Mouse (Mus musculus) macrophage (primary cell): Measurements from ENCODE around the gene Adk. TPM values are rescaled to one million over a fixed set of nuclear protein-coding genes. Genes with fewer than 3 reads are reported as not detected.

Experiments
- H3K27ac ChIP-seq: fragments of 350-480 bp; formaldehyde crosslinking; 2 replicates; pipeline ENCODE4 v1.9.0; 2021
- H3K36me3 ChIP-seq: fragments of 350-480 bp; formaldehyde crosslinking; 2 replicates; pipeline ENCODE4 v1.9.0; 2021; ENCODE audit errors: inconsistent target
- H3K4me3 ChIP-seq: fragments of 350-480 bp; formaldehyde crosslinking; 2 replicates; pipeline ENCODE4 v1.9.0; 2021; ENCODE audit errors: inconsistent target
- H3K79me2 ChIP-seq: fragments of 350-480 bp; formaldehyde crosslinking; 2 replicates; pipeline ENCODE4 v1.9.0; 2021; ENCODE audit errors: inconsistent target
- WGBS: methylation state at CpG from one replicate; pipeline ENCODE4 v1.1.7; 2026; ENCODE audit warnings: inconsistent platforms; ENCODE audit not compliant: missing documents; 5-methylcytosine and 5-hydroxymethylcytosine counted together
- polyA plus RNA-seq: library from polyadenylated mRNA; stranded (reverse); fragments of 250-400 nt; gene quantifications from 3 replicates; pipeline ENCODE4 v1.2.4, GENCODE M21; 2018; ENCODE audit warnings: inconsistent platforms

Gene Adk
- polyA plus RNA-seq, 1 experiment from 2014 or later = 54.9 TPM

DNA sequence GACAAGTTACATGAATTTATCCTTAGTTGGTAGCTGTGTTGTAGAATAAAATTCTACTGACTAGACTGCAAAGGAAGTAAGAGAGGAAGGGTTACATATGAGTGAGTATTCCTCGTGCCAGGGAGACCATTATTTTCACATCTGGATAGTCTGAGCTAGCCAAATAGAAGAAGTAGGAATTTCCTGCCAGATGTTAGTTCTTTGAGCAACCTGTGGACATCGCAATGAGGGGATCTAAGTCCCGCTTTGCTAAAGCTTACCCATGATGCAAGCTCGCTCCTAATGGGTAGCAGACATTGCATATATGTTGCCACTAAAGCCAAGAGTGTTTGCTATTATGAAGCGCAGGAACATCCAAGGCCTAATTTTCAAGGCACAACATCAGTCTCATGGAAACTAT, 381.6 kb downstream of the Adk start:
- no peak overlapping the region for H3K27ac ChIP-seq
- no peak overlapping the region for H3K4me3 ChIP-seq
- H3K36me3 ChIP-seq = no peaks in the 10 kb centered on the region
- H3K79me2 ChIP-seq = no peaks in the 10 kb centered on the region
- WGBS = 82% methylated on average over 5 of the region's 5 CpGs

DNA sequence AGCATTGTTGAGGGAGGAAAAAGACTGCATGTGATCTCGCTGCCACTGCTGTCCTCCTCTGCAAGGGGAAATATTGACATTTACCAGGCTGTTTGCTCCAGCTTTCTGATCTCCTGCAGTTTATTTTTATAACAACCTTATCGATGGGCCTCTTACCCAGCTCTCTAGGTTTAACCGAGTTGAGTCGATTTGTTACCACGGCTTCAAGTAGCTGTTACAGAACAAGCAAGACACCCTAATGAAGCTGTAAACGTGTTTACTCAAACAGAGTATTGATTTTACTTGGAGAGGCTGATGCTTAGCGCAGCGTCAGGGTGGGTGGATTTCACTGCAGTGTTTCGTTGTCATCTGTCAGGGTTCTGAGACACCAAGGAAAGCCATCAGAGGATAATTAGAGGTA, 382.3 kb downstream of the Adk start:
- WGBS = 94% methylated on average over 9 of the region's 9 CpGs
- Histone ChIP-seq H3K79me2 (no peaks in the 10 kb centered on the region), H3K36me3 (no peaks in the 10 kb centered on the region), H3K27ac (no peak overlapping the region), H3K4me3 (no peak overlapping the region)

DNA sequence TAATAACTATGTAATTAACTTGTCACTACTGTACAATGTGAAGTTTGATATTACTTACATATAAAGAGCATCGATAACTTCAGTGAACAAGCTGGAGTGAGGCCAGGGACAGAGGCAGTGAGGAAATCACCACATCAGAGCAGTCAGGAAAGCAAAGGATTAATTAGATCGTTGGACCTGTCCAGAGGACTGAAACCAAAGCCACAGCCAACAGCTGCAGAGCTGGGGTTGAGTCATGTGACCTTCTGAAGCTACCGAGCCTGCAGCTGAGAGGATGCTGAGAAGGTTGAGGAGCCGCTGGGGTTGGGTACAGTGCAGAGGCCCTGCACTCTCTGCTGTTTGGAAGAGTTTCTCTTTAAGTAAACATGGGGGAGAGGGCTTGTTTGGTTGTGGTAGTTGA, 387.4 kb downstream of the Adk start:
- 26% methylated on average over 4 of the region's 4 CpGs for WGBS
- no peak overlapping the region for H3K27ac ChIP-seq
- H3K4me3 ChIP-seq = no peak overlapping the region
- H3K79me2 ChIP-seq = no peaks in the 10 kb centered on the region
- H3K36me3 ChIP-seq = no peaks in the 10 kb centered on the region

DNA sequence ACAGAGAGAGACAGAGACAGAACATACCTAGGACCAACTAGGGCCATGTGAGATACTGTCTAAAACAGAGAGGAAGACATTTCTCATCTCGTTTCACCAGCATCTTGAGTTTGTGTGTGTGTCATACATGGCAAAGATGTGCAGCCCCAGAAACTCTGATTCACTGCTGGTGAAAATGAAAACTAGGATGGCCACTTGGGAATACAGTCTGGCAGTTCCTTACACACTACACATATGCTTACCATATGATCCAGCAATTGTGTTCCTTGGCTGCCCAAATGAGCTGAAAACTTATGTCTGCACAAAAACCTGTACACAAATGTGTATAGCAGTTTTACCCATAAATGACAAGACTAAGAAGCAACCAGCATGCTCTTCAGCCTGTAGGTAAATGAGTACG, 388.2 kb downstream of the Adk start:
- H3K79me2 ChIP-seq = no peaks in the 10 kb centered on the region
- H3K27ac ChIP-seq = no peak overlapping the region
- no peak overlapping the region for H3K4me3 ChIP-seq
- WGBS = 93% methylated on average over 2 of the region's 2 CpGs
- H3K36me3 ChIP-seq = no peaks in the 10 kb centered on the region

DNA sequence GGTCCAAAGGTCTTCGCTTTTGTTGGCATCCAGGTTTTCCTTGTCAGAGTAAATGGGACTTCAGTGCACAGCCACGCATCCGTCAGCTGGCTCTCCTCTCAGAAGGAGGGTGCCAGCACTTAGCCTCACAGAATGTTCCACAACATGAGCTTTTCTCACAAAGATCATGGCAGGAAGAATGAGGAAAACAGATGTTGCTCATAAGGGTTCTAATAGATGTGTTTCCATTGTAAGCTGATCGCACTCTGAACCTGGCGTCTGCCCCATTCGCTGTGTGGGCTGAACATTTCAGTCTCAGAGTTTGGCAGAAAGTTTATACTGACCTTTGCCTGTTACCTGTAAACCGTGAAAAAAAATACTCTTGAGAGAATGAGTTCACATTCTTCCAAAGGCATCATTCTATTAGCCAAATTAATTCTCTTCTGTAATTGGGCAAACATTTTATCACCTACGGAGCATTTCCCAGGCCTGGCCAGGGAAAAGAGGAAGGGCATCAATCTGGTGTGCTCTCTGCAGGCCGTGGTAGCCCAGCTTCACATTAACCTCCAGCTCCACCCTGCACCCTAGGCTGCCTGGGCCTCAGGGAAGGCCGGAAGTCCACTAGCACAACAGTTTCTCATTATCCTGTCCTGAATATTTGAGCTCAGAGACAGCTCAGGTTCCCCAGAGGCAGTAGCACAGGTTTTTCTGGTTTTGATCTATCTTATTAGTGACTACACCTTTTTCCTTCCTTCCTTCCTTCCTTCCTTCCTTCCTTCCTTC, 389.6 kb downstream of the Adk start:
- Histone ChIP-seq H3K36me3 (no peaks in the 10 kb centered on the region), H3K4me3 (no peak overlapping the region), H3K27ac (no peak overlapping the region), H3K79me2 (no peaks in the 10 kb centered on the region)
- WGBS = 91% methylated on average over 10 of the region's 10 CpGs

DNA sequence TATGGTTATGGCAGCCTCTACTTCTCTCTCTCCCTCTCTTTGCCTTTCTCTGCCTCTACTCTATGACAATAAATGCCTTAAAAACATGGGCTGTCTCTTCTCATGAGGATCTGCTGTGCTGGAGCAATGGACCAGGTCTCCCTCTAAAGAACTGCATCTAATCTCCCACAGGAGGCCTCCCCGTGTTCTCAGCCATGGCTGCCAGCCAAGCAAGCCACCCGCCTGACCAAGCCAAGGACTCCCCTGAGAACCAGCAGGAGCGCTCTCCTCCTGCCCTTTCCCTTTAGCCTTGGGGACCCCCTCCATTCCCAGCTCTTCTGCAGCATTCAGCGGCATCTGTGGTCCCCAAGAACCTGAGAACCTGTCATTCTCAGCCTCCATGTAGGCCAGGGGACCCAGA, 400.2 kb downstream of the Adk start:
- 93% methylated on average over 4 of the region's 4 CpGs for WGBS
- no peaks in the 10 kb centered on the region for H3K79me2 ChIP-seq
- no peaks in the 10 kb centered on the region for H3K36me3 ChIP-seq
- no peak overlapping the region for H3K27ac ChIP-seq
- H3K4me3 ChIP-seq = no peak overlapping the region

DNA sequence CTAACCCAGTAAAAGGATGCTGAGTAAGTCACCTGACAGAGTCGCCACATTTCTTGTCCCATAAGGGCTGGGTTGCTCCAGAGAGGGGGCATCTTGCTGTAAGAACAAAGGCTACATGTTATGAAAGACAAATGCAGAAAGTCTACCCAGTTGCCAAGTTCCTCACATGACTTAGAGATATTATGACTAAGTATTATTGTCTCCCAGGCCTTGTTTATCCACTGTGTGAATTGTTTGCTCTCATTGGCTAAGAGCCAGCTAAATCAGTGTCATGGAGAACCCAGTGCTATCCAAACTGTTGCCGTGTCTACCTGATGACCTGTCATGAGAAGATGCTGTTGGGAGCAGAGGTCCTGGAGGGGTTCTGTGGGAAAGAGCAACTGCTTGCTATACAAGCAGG, 401.5 kb downstream of the Adk start:
- no peak overlapping the region for H3K27ac ChIP-seq
- H3K79me2 ChIP-seq = no peaks in the 10 kb centered on the region
- 93% methylated on average over 2 of the region's 2 CpGs for WGBS
- no peaks in the 10 kb centered on the region for H3K36me3 ChIP-seq
- no peak overlapping the region for H3K4me3 ChIP-seq

DNA sequence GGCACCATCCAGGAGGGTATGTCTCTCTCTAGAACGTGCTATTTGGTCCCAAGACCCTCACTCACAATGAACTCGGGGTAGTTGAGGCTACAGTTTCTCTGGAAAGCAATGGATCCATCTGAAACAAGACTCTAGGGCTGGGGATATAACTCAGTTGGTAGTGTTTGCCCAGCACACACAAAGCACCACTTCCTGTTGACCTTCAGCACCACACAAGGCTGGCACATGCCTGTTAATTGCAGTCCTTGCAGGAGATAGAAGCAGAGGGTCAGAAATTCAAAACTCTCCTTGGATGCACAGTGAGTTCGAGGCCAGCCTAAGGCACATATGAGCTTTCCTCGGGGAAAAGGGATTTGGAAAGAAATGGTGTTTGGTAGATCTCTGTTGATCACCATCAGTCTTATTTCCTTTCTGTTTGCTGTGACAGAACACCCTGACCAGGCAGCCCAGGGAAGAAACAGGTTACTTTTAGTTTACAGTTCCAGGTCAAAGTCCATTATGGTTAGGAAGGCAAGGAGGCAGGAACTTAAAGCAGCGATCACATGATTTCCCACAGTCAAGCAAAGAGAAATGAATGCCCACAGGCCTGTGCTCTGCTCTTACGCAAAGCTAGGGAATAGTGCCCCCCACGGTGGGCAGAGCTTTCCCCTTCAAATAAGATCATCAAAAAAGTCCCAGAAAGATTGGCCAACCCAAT, 403.4 kb downstream of the Adk start:
- H3K79me2 ChIP-seq = no peaks in the 10 kb centered on the region
- H3K36me3 ChIP-seq = no peaks in the 10 kb centered on the region
- no peak overlapping the region for H3K27ac ChIP-seq
- 92% methylated on average over 7 of the region's 7 CpGs for WGBS
- H3K4me3 ChIP-seq = no peak overlapping the region

DNA sequence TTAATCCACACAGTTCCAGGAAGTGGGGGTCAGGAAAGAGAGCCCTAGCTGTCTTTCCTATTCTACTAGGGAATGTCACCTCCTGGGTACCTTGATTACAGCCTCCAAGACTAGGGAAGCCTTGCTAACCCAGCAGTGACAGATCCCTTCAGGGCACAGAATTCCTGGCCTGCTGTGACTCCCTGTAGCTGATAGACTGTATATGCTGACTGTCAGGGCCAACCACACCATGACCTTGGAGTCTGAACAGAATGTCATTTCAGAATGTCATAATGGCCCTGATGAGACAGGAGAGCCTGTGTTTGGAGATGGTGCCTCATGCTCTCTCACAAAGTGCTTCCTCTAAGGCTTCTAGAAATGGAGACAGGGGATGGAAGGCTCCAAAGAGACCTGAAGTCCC, 404.2 kb downstream of the Adk start:
- Histone ChIP-seq H3K79me2 (no peaks in the 10 kb centered on the region), H3K4me3 (no peak overlapping the region), H3K36me3 (no peaks in the 10 kb centered on the region), H3K27ac (no peak overlapping the region)

DNA sequence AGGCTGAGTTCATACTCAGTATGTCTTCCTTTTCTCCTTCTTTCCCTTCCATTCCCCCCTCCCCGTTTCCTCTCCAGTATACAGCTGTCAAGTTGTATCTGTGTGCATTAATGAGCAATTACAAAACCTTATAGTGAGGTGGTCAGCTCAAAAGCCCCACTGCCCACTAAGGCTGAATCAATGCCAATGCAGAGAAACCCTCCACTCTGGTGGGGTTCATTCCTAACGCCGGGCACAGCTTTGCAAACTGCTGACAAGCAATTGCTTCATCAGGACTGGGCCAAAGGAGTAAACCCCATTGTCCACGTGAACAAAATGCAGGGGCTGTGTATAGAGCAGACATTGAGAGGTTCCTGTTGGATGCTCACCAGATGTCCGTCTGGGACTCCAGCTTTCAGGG, 405.5 kb downstream of the Adk start:
- no peak overlapping the region for H3K27ac ChIP-seq
- 91% methylated on average over 5 of the region's 5 CpGs for WGBS
- no peaks in the 10 kb centered on the region for H3K79me2 ChIP-seq
- H3K36me3 ChIP-seq = no peaks in the 10 kb centered on the region
- no peak overlapping the region for H3K4me3 ChIP-seq

DNA sequence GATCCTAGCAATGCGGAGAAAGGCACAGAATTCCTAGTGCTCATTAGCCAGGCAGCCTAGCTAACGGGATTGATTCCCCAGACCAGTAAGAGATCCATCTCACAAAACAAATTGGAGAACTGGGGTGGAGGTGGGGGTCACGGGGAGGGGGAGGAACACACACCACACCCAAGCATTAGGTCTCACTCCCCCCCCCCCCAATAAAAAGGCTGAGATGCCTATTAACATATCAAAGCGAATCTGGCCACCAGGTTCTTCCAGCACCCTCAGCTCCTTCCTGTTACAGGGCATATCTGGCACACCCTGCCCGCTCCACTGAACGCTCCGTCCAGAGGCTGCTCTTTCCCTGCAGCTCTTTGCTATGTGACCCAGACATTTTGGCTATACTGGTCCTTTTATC, 406.3 kb downstream of the Adk start:
- no peaks in the 10 kb centered on the region for H3K79me2 ChIP-seq
- H3K4me3 ChIP-seq = no peak overlapping the region
- no peaks in the 10 kb centered on the region for H3K36me3 ChIP-seq
- 89% methylated on average over 6 of the region's 7 CpGs for WGBS
- no peak overlapping the region for H3K27ac ChIP-seq

DNA sequence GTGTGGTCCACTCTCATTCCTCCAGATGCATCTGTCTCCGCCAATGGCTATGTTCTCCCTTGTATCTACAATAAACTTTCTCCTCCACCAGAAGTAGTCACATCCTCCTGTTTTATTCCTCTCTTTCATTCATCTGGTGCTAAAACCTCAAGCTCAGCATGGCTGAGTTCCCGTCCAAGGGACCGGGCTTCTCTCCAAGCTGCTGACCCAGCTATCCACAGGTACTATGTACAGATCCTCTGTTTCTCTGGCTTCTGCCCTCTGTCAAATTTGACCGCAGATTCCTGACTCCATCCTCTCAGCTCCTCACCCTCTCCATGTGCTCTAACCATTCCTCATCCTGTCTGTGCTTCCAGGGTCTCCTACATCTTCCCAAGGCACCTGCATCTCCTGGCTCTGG, 406.8 kb downstream of the Adk start:
- Histone ChIP-seq H3K79me2 (no peaks in the 10 kb centered on the region), H3K4me3 (no peak overlapping the region), H3K36me3 (no peaks in the 10 kb centered on the region), H3K27ac (no peak overlapping the region)
- 83% methylated on average over 4 of the region's 4 CpGs for WGBS

DNA sequence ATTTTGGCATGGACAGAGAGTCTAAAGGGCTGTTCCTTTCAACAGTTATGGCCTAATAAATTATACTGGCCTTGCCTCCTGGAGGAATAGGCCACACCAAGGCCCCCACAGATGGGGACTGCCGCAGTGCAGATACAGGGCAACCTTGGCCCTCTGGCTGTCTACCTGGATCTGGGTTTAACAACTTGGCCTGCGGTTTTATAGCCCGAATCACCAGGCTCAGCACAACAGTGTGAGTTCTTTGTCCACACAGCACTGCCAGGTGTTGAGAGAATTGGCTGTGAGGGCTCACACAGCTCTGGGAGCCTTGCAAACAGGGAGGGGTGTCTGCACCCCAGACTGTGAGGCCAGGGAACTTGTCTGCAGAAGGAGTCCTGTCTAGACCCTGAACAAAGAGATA, 410.0 kb downstream of the Adk start:
- WGBS = 89% methylated on average over 3 of the region's 3 CpGs
- H3K4me3 ChIP-seq = no peak overlapping the region
- no peaks in the 10 kb centered on the region for H3K36me3 ChIP-seq
- H3K79me2 ChIP-seq = no peaks in the 10 kb centered on the region
- no peak overlapping the region for H3K27ac ChIP-seq

DNA sequence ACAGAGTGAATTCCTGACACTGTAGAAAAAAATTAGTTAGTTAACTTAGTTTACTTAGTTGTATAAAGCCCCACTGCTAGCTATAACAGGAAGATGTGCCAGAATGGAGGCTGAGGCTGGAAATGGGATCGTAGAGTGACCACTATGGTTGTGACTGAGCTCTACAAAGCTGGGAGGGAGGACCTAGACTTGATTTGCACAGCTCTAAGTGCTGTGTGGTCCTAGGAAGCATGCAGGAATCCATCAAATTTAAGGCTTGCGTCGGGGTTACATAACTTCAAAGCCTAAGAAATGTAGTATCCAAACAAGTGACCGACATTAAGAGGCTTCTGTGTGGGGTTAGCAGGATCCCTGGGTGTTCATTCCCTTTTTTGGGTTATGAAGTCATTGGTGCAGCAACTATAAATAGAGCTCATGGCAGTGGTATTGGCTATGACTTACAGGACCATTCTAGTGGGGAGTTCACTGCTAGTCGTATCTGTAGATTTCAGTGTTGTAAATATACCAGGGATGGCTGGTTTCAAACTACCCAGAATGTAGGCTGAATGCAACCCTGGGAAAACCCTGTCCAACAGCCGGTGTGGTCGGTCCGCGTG, 410.8 kb downstream of the Adk start:
- Histone ChIP-seq H3K27ac (no peak overlapping the region), H3K36me3 (no peaks in the 10 kb centered on the region), H3K4me3 (no peak overlapping the region), H3K79me2 (no peaks in the 10 kb centered on the region)
- WGBS = 97% methylated on average over 9 of the region's 9 CpGs

DNA sequence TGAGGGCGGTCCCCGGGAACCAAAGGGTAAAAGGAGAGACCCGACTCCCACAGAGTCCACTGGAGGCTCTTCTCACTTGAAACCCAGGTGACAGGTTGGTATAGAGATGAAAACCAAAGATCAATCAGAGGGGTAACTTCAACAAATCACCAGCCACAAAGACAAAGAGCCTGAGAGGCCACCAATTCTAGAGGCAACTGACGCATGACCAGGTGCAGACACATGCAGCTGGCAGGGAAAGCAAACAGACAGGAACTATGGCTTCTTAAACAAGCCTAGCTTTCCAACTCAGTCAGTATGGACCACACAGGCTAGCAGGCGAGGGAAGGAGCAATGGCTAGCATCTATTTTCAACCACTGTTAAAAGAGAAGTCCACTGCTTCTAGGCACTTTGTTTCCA, 418.0 kb downstream of the Adk start:
- H3K79me2 ChIP-seq = no peaks in the 10 kb centered on the region
- 96% methylated on average over 5 of the region's 5 CpGs for WGBS
- no peak overlapping the region for H3K27ac ChIP-seq
- H3K4me3 ChIP-seq = no peak overlapping the region
- no peaks in the 10 kb centered on the region for H3K36me3 ChIP-seq
